Mouse (Mus musculus) frontal cortex, postnatal 36 days (tissue): ENCODE measurements around the gene Zfp872.
"Not testable (repeated sequence)": the region's sequence is repeated elsewhere in the genome, so short reads cannot be mapped to it uniquely, and the experiment has no call there.

ENCODE experiments used
- DNase-seq, 2 experiments: peaks; one replicate each; pipeline ENCODE4 v3.0.0; 2022; ENCODE audit warnings: low spot score in 2 of 2

Gene Zfp872

DNA sequence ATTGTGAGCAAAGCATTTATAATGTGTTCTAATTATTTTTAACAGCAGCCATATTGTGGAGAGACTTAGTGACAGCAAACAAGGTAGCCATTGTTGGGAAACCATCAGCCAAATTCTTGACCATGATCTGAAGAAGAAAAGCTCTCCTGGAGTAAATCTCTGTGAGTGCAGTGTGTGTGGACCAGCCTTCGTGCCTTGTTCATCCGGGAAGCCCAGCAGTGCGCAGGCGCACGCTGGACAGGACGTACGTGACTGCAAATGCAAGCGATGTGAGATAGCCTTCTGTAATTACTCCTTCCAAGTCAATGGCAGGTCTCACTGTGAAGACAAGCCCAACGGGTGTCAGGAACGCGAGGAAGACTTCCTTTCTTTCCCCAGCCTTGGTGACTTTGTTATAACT lies 18.6 kb upstream of the Zfp872 start:
- no peak for DNase-seq

DNA sequence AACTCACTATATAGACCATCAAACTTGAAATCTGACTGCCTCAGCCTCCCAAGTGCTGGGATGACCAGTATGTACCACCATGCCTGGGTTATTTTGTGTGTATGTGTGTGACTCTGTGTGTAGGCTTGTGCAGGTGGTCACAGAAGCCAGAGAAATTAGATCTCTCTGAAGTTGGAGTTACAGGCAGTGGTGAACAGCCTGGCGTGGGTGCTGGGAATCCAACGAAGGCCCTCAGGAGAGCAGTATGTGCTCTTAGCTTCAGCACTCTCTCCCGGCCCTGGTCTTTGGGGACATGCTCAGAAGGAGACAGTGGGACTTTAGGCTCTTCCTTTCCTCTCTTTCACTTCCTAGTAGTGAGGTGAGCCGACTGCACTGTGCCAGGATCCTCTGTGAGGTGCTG lies 15.6 kb upstream of the Zfp872 start:
- DNase-seq: no peak

DNA sequence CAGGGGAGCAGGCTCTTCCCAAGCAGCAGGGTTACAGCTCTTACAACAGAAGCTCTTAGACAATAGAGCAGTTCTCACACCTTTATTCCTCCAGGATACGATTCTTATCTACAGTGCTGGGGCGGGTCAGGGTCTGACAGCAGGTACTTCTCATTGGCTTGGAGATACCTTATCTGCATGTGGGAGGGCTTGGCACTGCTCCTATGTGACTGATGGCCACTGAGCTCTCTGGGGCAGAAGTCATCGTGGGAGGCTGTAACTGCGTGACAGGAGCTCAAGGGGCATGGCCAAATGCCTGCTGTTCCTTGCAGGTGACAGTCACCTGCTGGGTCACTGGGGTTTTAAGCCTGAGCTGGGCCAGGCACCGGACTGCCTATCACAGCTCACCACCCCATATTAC lies 8.5 kb downstream of the Zfp872 start:
- no peak for DNase-seq

GRCm38 (mm10) chr9:22213785-22214194 lies 25.9 kb downstream of the Zfp872 start:
- no peak for DNase-seq

GRCm38 (mm10) chr9:22214549-22214948 lies 26.7 kb downstream of the Zfp872 start:
- no peak for DNase-seq

- no peak for DNase-seq
These were observed 28.8 kb downstream of the Zfp872 start for GRCm38 (mm10) chr9:22216705-22217104.

GRCm38 (mm10) chr9:22217858-22218493 lies 30.1 kb downstream of the Zfp872 start:
- DNase-seq: no peak

GRCm38 (mm10) chr9:22224066-22224465 lies 36.2 kb downstream of the Zfp872 start:
- no peak for DNase-seq

GRCm38 (mm10) chr9:22224536-22225503 lies 36.9 kb downstream of the Zfp872 start:
- DNase-seq: peak in 1 of 2 experiments; percentile 22

DNA sequence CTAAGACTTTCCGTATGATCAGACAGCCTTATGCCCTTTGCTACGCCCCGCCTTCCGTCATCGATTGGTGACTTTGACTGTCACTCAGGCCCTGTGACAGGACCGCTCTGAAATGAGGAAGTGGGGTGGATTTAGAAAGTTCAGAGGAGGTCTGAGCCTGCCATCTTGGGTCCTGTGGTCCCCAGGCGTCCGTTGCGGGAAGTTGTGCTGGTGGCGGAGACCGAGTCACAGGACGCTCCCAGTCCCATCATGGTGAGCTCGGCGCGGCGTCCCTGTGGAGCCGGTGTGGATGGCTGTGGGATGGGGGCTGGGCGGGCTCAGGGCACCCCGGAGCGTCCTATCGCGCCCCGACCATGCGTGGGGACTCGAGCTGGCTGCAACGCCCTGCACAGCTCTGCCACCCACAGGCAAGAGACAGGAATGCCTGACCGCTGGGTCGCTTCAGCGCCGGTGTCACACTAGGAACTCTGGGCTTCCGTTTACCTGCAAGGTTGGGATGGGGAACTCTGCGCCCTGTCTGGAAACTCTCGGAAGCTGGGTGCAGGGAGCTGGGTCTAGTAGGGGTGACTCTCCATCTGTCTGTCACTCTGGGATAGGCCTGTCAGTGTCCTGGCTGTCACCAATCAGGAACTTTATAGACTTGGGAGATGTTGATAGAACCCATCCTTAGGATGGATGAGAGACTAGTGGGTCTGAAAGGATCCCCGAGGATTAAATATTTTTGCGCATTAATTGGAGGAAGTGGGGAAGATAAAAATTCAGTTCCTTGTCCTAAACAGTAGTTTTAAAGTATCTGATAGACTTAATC lies 37.9 kb downstream of the Zfp872 start, which contains the start of gene Zfp809:
Gene Zfp809 (plus strand): TSS at position 134 of the 808 bp plus-strand sequence.
- DNase-seq: peak; percentile 99 to 100

DNA sequence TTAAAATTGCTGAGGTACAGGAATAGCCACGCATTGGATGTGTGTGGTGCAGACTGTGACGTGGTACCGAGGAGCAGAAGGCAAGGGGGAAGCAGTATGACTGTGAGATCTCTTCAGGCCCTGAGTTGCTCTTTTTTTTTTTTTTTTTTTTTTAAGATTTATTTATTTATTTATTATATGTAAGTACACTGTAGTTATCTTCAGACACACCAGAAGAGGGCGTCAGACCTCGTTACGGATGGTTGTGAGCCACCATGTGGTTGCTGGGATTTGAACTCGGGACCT lies 38.4 kb downstream of the Zfp872 start:
- not testable (repeated sequence) for DNase-seq

DNA sequence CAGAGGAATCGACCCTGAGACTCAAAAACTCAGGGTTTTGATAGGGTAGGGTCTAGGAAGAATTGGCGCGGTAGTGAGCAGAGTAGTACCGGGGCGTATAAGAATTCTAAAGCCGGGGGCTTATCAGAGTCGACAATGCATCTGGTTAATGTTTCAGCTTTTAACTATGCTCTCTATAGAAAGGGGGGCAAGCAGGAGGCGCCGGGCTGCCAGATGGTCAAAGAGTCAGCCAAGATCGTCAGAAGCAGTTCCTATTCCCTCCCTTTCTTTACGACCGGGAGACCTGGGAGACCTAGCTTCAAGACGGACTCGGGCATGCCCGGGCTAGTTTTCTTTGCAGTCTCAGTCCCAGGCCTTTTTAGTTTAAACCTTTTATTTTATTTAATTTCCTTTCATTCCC lies 39.0 kb downstream of the Zfp872 start:
- no peak for DNase-seq

DNA sequence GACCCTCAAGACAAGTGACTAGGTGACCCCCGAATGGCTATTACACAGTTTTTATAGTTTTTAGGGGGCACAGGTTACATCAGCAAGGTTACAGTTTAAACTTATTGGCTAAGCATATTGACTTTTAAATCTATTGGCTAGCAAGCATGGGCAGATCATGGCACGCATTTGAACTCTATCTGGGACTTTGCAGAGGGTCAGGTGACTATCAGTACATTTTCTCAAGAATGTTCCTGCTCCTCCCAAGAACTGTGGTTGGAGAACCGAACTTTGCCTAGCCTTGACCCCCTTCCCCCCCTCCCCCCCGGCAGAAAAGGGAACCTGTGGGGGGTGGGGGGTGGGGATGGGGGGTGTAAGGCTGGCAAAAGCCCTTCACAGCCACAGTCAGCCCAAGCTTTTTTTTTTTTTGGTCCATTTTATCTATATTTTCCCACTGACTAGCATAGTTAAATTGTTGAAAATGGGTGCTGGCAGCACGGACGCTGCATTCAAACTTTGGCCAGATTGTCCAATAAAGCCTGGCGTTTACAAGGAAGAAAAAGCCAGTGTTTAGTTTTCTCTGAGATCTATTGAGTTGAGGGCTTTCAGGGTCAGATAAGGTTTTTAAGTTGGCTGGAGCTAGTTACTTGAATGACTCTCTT lies 41.6 kb downstream of the Zfp872 start:
- no peak for DNase-seq

GRCm38 (mm10) chr9:22230061-22230460 lies 42.2 kb downstream of the Zfp872 start:
- DNase-seq: no peak

- DNase-seq: no peak
These were observed 42.7 kb downstream of the Zfp872 start for GRCm38 (mm10) chr9:22230556-22230955.

GRCm38 (mm10) chr9:22240001-22240400 lies 52.1 kb downstream of the Zfp872 start:
- no peak for DNase-seq

DNA sequence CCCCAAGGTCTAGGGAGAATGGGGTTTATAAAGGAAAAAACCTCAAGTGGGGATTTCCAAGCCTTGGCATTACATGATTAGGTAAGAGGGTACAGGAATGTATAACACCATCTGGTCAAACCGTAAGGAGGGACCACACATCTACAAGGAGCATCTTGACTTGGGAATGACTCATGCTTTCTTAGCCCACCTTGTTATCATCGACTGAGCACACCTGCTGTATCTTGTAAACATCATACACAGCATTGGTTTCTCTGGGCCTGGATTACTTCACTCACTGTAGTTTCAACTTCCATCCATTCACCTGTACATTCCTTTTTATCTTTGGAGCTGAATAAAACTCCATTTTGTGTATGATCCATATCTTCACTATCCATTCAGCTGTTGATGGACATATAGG lies 56.4 kb downstream of the Zfp872 start:
- no peak for DNase-seq
